Mouse (Mus musculus): ENCODE measurements around the gene Slc4a7. TPM values are rescaled to one million over a fixed set of nuclear protein-coding genes. Genes with fewer than 3 reads are reported as not detected.

Gene Slc4a7
- polyA plus RNA-seq (2012; rRNA removed) = 5.5 and 6.4 TPM in 2 replicates

GRCm38 (mm10) chr14:14701710-14702329 is at the start of gene Slc4a7:
Gene Slc4a7, plus strand, starts transcription at chr14:14702279.
- Histone ChIP-seq H3K36me3 (ENCODE audit: control insufficient read depth, insufficient read depth, low read length) (no peaks in the 10 kb centered on the region), H3K27ac (ENCODE audit: control insufficient read depth, insufficient read depth, low read length) (no peak within 1 kb of the TSS), H3K4me1 (replicated peaks; ENCODE audit: control insufficient read depth, insufficient read depth, low read length) (no peaks in the 10 kb centered on the region), H3K27me3 (ENCODE audit: control insufficient read depth, insufficient read depth, low read length) (no peaks in the 10 kb centered on the region), H3K4me3 (ENCODE audit: control insufficient read depth, insufficient read depth, low read length) (peak within 1 kb of the TSS; percentile 71)
- DNase-seq = no peak
- 92% methylated on average over 5 of the region's 5 CpGs for WGBS
- no peak for TF ChIP-seq CTCF (IDR thresholded peaks at IDR 0.05; ENCODE audit: borderline replicate concordance, control insufficient read depth, extremely low read depth, insufficient read depth, low read length, poor library complexity)
- TF ChIP-seq POLR2A (IDR thresholded peaks at IDR 0.05; ENCODE audit: control insufficient read depth, extremely low read depth, insufficient read depth, low read length, poor library complexity) = no peak

GRCm38 (mm10) chr14:14670597-14670996 is 31.5 kb upstream of the Slc4a7 start:
- Histone ChIP-seq H3K27me3 (ENCODE audit: control insufficient read depth, insufficient read depth, low read length) (no peaks in the 10 kb centered on the region), H3K4me3 (ENCODE audit: control insufficient read depth, insufficient read depth, low read length) (no peak overlapping the region), H3K4me1 (replicated peaks; ENCODE audit: control insufficient read depth, insufficient read depth, low read length) (no peaks in the 10 kb centered on the region), H3K36me3 (ENCODE audit: control insufficient read depth, insufficient read depth, low read length) (no peaks in the 10 kb centered on the region), H3K27ac (ENCODE audit: control insufficient read depth, insufficient read depth, low read length) (no peak overlapping the region)
- no peak for DNase-seq
- no peak for TF ChIP-seq CTCF (IDR thresholded peaks at IDR 0.05; ENCODE audit: borderline replicate concordance, control insufficient read depth, extremely low read depth, insufficient read depth, low read length, poor library complexity)
- TF ChIP-seq POLR2A (IDR thresholded peaks at IDR 0.05; ENCODE audit: control insufficient read depth, extremely low read depth, insufficient read depth, low read length, poor library complexity) = no peak
- WGBS = 100% methylated on average over 1 of the region's 1 CpGs

GRCm38 (mm10) chr14:14681611-14682010 is 20.5 kb upstream of the Slc4a7 start:
- TF ChIP-seq POLR2A (IDR thresholded peaks at IDR 0.05; ENCODE audit: control insufficient read depth, extremely low read depth, insufficient read depth, low read length, poor library complexity) (no peak), CTCF (IDR thresholded peaks at IDR 0.05; ENCODE audit: borderline replicate concordance, control insufficient read depth, extremely low read depth, insufficient read depth, low read length, poor library complexity) (no peak)
- Histone ChIP-seq H3K36me3 (ENCODE audit: control insufficient read depth, insufficient read depth, low read length) (no peaks in the 10 kb centered on the region), H3K27me3 (ENCODE audit: control insufficient read depth, insufficient read depth, low read length) (no peaks in the 10 kb centered on the region), H3K4me3 (ENCODE audit: control insufficient read depth, insufficient read depth, low read length) (no peak overlapping the region), H3K4me1 (replicated peaks; ENCODE audit: control insufficient read depth, insufficient read depth, low read length) (no peaks in the 10 kb centered on the region), H3K27ac (ENCODE audit: control insufficient read depth, insufficient read depth, low read length) (no peak overlapping the region)
- no peak for DNase-seq
- 51% methylated on average over 4 of the region's 4 CpGs for WGBS

GRCm38 (mm10) chr14:14684771-14685170 is 17.3 kb upstream of the Slc4a7 start:
- Histone ChIP-seq H3K27ac (ENCODE audit: control insufficient read depth, insufficient read depth, low read length) (no peak overlapping the region), H3K4me1 (replicated peaks; ENCODE audit: control insufficient read depth, insufficient read depth, low read length) (no peaks in the 10 kb centered on the region), H3K4me3 (ENCODE audit: control insufficient read depth, insufficient read depth, low read length) (no peak overlapping the region), H3K36me3 (ENCODE audit: control insufficient read depth, insufficient read depth, low read length) (no peaks in the 10 kb centered on the region), H3K27me3 (ENCODE audit: control insufficient read depth, insufficient read depth, low read length) (no peaks in the 10 kb centered on the region)
- no peak for TF ChIP-seq CTCF (IDR thresholded peaks at IDR 0.05; ENCODE audit: borderline replicate concordance, control insufficient read depth, extremely low read depth, insufficient read depth, low read length, poor library complexity)
- no peak for TF ChIP-seq POLR2A (IDR thresholded peaks at IDR 0.05; ENCODE audit: control insufficient read depth, extremely low read depth, insufficient read depth, low read length, poor library complexity)
- DNase-seq = no peak
- 15% methylated on average over 4 of the region's 4 CpGs for WGBS

- TF ChIP-seq POLR2A (IDR thresholded peaks at IDR 0.05; ENCODE audit: control insufficient read depth, extremely low read depth, insufficient read depth, low read length, poor library complexity) (no peak), CTCF (IDR thresholded peaks at IDR 0.05; ENCODE audit: borderline replicate concordance, control insufficient read depth, extremely low read depth, insufficient read depth, low read length, poor library complexity) (no peak)
- H3K4me3 ChIP-seq (ENCODE audit: control insufficient read depth, insufficient read depth, low read length) = no peak overlapping the region
- H3K27ac ChIP-seq (ENCODE audit: control insufficient read depth, insufficient read depth, low read length) = no peak overlapping the region
- H3K27me3 ChIP-seq (ENCODE audit: control insufficient read depth, insufficient read depth, low read length) = no peaks in the 10 kb centered on the region
- DNase-seq = no peak
- WGBS = 77% methylated on average over 7 of the region's 7 CpGs
- H3K36me3 ChIP-seq (ENCODE audit: control insufficient read depth, insufficient read depth, low read length) = no peaks in the 10 kb centered on the region
- no peaks in the 10 kb centered on the region for H3K4me1 ChIP-seq (replicated peaks; ENCODE audit: control insufficient read depth, insufficient read depth, low read length)
Observed at GRCm38 (mm10) chr14:14686101-14686551, 16.0 kb upstream of the Slc4a7 start.

GRCm38 (mm10) chr14:14687258-14687890 is 14.7 kb upstream of the Slc4a7 start:
- no peak overlapping the region for H3K27ac ChIP-seq (ENCODE audit: control insufficient read depth, insufficient read depth, low read length)
- no peaks in the 10 kb centered on the region for H3K36me3 ChIP-seq (ENCODE audit: control insufficient read depth, insufficient read depth, low read length)
- 78% methylated on average over 7 of the region's 7 CpGs for WGBS
- no peaks in the 10 kb centered on the region for H3K4me1 ChIP-seq (replicated peaks; ENCODE audit: control insufficient read depth, insufficient read depth, low read length)
- DNase-seq = no peak
- no peaks in the 10 kb centered on the region for H3K27me3 ChIP-seq (ENCODE audit: control insufficient read depth, insufficient read depth, low read length)
- H3K4me3 ChIP-seq (ENCODE audit: control insufficient read depth, insufficient read depth, low read length) = no peak overlapping the region
- TF ChIP-seq POLR2A (IDR thresholded peaks at IDR 0.05; ENCODE audit: control insufficient read depth, extremely low read depth, insufficient read depth, low read length, poor library complexity) (no peak), CTCF (IDR thresholded peaks at IDR 0.05; ENCODE audit: borderline replicate concordance, control insufficient read depth, extremely low read depth, insufficient read depth, low read length, poor library complexity) (no peak)
